Mouse (Mus musculus) CH12F3 (cell line): ENCODE results near the gene Snx32.

Experiments
- in situ Hi-C: fragments of 300-500 bp; cut with MboI; formaldehyde crosslinking; loops from 2 replicates; pipeline ENCODE4 v1.14.3; 2020; ENCODE audit warnings: low sequenced_read_pairs

Snx32 gene

DNA sequence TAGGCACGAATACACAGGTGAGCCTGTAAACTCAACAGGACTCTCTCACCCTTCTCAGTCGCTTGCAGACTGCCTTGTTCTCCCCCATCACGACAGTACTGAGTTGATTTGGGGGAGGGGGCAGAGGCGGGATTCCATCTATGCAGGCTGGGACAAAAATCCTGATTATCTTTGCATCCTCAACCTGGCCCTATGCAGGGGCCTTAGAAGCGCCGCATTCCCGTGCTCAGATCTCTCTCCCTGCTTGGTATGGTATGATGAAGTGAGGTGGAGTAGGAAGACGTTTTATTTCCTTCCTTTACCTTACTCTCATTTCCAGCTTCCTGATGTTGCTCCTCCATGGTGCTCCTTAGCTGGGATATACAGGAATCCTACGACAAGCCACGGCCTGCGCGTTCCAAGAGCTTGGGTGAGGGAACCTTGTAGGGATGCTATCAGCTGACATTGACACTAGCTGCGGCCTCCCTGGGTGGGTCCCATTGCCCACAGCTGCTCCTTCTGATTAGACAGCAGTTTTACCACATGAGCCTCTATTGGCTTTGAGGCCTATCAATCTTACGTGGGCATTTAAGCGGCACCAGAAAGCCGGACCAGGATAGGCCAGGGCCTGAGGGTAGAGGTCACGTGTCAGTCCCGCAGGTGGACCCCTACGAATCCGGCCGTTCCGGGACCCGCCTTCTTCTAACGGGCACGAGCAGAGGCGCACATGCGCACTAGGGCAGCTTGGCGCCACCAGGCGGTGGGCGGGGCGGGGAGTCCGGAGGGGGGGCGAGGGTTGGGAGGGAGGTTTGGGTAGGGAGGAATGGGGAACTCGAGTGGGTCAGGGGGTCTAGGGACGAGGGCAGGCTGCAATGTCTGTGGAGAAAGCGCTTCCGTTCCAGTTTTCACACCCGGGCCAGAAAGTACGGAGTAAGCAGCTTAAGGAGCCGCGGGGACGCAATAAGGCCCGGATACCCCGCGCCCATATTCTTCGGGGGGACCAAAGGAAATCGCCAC is at the start of gene Snx32:
TSS of gene Snx32 (minus strand) at position 508 of the 996 bp plus-strand sequence.
- in situ Hi-C loops, result no loop called here

- in situ Hi-C loops, result loop anchor here (5.0 kb wide), 1 partner anchor 33 kb away; no protein-coding TSS in a partner anchor
These were observed 49.5 kb upstream of the Snx32 start for GRCm38 (mm10) chr19:5559631-5560456.

- in situ Hi-C loops, result no loop called here
These were observed 48.9 kb upstream of the Snx32 start for GRCm38 (mm10) chr19:5559229-5559628.

- in situ Hi-C loops, result no loop called here
These were observed 48.4 kb upstream of the Snx32 start for GRCm38 (mm10) chr19:5558770-5559169.

DNA sequence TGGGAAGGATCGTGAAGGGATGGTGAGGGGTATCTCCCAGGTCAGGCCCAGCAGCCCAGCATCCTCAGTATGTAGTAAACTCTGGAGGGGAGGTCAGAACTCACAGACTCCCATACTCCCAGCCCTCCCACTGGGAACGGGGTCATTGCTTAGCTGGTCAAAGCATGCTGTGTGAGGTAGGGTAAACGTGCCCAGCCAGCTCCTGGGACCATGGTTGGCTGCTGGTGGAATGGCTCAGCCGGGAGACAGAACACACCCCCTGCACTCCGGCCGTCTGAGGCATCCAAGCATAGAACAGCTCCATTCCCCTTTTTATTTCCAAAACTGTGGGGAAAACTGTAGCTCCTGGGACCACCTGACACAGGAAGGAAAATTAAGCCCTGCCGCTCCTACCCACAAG is 47.8 kb upstream of the Snx32 start:
- in situ Hi-C loops, result no loop called here

- in situ Hi-C loops, result no loop called here
These were observed 43.9 kb upstream of the Snx32 start for GRCm38 (mm10) chr19:5554212-5554611.

DNA sequence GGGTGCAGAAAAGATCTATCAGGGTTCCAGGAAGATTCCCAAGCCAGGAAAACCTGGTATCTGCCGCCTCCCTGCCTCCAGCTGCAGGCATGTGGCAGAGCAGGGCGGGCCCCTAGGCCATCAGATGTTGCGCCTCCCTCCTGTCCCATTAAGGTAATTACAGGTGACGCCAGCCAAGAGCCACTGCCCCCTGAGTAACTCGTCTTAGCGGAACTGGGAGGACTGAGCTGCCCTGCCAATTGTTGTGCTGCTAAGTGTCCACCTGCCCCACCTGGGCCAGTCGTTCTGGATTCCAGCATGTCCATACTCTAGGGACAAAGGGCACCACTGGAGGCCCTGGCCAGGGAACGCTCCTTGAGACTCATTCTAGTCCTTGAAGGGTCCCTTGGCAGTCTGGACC is 43.5 kb upstream of the Snx32 start:
- in situ Hi-C loops, result no loop called here

GRCm38 (mm10) chr19:5547471-5548056 is 37.2 kb upstream of the Snx32 start:
- in situ Hi-C loops, result no loop called here

- in situ Hi-C loops, result no loop called here
These were observed 33.7 kb upstream of the Snx32 start for GRCm38 (mm10) chr19:5544031-5544430.

DNA sequence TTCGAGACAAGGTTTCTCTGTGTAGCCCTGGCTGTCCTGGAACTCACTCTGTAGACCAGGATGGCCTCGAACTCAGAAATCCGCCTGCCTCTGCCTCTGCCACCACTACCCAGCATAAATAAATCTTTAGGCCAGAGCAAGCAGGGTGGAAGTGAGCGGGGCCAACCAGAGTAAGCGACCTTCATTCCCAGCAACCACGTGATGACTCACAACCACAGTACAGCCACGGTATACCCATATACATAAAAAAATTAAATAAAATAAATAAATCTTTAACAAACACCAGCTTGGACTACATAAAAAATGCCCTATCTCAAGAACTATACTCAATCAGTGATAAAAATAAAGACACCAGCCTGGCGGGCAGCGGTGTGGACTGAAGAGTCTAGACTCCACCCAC is 33.0 kb upstream of the Snx32 start:
- in situ Hi-C loops, result no loop called here

- in situ Hi-C loops, result no loop called here
These were observed 28.4 kb upstream of the Snx32 start for GRCm38 (mm10) chr19:5538786-5539185.

GRCm38 (mm10) chr19:5532520-5532919 is 22.2 kb upstream of the Snx32 start:
- in situ Hi-C loops, result no loop called here

DNA sequence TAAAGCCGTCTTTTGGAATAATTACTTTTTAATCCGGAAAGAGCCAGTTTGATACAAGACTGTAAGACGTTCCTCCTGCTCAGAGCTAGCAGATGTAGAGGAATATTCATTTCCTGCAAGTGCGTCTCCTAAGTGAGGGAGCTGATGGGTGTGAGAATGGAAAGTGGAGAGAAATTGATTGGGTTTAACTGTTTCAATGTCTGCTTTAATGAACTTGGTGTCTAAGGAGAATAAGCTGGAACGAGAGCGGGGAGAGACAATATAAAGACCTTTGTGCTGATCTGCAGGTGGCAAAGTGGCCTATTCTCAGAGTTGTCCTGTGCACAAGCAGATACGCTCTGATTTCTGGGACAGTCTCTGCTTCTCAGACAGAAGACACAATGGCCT is 19.8 kb upstream of the Snx32 start:
- in situ Hi-C loops, result no loop called here

DNA sequence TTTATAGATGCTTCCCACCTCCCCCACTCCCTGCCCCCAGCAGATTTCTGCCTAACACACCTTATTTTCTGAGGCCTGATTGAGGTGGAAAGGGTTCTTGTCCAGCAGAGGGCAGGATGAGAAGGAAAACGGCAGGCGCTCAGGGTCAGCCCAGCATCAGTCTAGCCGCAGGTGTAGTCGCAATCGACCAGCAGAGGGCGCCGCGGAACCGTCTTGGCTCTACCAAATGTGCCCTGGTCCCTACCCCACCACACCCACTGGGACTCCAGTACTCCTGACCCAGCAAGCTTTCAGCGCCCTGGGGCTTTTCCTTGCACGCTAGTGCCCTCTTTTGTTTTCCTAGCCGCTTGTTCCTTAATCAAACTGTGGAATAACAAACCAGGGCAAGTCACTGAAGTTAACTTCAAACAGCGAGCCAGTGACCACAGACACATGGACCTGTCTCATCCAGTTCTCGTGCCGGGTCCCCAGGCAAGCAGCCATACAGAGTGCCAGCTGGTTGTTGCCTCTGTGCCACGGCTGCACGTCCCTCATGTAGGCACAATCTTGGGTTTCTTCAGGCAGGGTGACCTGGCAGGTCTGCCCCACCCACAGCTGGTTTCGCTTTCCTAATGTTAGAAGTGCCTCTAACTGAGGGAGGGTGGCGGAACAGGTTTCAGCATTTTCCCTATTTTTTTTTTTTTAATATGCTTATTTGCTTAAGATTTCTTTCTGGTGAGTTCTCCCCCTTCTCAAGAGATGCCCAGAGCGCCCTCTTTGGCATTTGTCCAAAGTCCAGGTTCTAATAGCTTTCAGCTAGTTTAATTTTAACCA is 19.2 kb upstream of the Snx32 start:
- in situ Hi-C loops, result loop anchor here (5.0 kb wide), 1 partner anchor 33 kb away; the partner anchor contains the start of gene Ovol1

- in situ Hi-C loops, result loop anchor here (5.0 kb wide), 1 partner anchor 37 kb away; the partner anchor contains the start of gene Ovol1
These were observed 14.9 kb upstream of the Snx32 start for GRCm38 (mm10) chr19:5525204-5525603.

GRCm38 (mm10) chr19:5518721-5519120 is 8.4 kb upstream of the Snx32 start:
- in situ Hi-C loops, result no loop called here

- in situ Hi-C loops, result no loop called here
These were observed 6.7 kb upstream of the Snx32 start for GRCm38 (mm10) chr19:5516906-5517505.

- in situ Hi-C loops, result no loop called here
These were observed 5.8 kb upstream of the Snx32 start for GRCm38 (mm10) chr19:5515840-5516777.

- in situ Hi-C loops, result no loop called here
These were observed 2.6 kb upstream of the Snx32 start for GRCm38 (mm10) chr19:5513005-5513349.
